Mouse (Mus musculus): ENCODE results near the gene Pmis2.

DNA sequence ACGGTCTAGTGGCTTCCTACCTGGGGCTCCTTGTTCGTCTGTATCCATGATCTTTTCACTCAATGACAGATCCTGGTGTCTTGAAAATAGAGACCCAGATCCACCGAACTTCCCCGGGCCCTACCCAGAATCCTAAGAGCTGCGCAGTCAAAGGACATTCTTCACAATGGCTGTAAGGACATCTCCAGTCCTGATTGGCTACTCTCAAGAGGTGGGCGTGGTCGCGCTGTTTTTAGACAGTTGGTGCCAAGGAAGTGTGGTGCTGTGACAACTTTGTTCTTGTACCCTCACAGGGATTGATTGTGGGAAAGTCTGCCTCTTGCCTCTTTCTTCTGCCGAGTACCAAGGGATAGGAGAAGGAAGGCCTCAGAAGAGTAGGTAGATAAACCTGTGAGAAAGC, at the start of gene Pmis2:
- TF ChIP-seq POLR2A (IDR thresholded peaks at IDR 0.05; ENCODE audit: borderline replicate concordance, control insufficient read depth, low read depth, low read length) = no peak
- TF ChIP-seq CTCF (IDR thresholded peaks at IDR 0.05; ENCODE audit: control insufficient read depth, insufficient read depth, low read length) = no peak

Measured in bone marrow, adult 2 months (tissue).